Mouse (Mus musculus) heart, adult 11 months (tissue): Measurements from ENCODE around the gene Zfp423.

Source experiments
- DNase-seq: peaks from one replicate; pipeline ENCODE4 v3.0.0; 2022

Gene Zfp423

GRCm38 (mm10) chr8:87944225-87944934 is 15.0 kb downstream of the Zfp423 start:
- no peak for DNase-seq

- peak; percentile 91 for DNase-seq
Observed at GRCm38 (mm10) chr8:87943651-87944091, 15.7 kb downstream of the Zfp423 start.

GRCm38 (mm10) chr8:87940646-87941045 is 18.7 kb downstream of the Zfp423 start:
- DNase-seq, result peak; percentile 97

- DNase-seq, result no peak
Observed at GRCm38 (mm10) chr8:87939308-87939936, 20.0 kb downstream of the Zfp423 start.

DNA sequence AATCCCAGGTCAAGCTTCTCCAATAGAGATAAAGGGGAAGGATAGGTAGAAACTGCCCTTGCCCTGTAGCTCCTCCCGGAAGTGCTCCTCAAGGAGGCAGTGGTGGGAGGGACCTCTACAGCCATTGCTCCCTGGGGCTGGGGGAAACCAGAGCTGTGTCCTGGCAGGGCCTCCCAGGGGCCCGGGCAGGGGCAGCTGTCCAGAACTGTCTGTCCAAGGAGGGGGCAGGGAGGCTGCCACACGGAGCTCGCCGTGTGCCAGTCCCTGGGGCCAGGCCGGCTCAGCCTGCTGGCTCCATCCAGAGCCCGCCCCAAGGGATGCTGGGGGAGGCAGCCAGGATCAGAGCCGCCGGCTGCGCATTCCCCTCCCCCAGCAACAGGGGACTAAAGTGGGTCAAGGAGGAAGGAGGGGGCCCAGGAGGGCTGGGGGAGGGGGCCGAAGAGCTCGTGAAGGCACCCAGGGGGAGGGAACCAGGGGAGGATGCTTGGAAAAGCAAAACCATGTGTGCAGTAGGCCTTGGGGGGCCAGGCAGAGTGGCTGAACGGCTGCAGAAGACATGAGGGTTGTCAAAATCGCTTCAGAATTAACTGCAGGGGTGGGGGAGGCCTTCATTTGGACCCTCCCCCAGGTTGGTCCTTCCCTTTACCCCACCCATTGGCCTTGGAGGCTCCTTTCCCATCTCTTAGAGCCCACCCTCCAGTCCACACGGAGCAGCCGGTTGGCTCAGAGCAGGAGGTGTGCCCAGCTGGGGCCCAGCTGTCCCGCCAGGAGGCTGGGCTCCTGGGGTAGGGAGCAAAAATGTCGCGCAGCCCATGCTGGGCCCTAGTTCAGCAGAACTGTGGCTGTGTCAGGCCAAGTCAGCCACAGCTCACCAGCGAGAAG is 20.8 kb downstream of the Zfp423 start:
- DNase-seq, result peak; percentile 98

DNA sequence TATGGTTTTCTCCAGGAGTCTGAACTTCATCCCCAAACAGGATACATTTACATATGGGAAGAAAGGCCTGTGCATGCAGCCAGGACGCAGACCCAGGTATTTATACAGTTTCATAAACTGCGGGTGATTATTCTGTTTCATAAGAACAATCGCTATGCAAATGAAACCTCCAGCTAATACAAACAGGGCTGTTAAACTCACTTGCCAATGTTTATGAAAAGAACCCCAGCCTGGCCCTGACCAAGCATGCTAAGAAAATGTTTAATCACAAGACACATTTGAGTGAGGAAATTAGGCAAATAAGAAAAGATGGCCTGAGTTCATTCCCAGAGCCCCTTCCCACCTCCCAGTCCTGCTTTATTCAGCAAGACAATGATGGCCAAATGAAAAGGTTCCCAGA is 22.2 kb downstream of the Zfp423 start:
- DNase-seq, result no peak

DNA sequence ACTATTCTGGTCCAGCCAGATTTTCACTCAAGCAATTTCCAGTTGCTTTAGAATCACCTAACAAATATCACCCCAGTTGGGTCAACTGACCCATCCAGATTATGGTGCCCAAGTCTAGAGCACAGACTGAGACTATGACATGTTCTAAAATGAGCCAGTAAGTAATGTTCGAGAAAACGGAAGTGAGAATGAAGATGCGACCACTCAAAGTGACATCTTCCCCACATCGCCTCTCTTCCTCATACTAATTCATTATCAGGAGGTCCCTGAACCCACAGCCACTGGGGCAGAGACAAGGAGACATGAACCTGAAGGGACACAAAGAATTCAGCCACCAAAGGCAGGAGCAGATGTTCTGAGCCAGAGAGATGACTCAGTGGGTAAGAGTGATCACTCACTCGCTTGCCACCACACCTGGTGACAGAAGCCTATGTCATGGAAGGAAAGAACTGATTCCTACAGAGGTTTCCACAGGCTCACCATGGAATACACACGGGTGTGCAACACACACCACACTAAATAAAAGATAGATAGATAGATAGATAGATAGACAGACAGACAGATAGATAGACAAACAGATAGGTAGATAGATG is 24.2 kb downstream of the Zfp423 start:
- DNase-seq, result no peak

GRCm38 (mm10) chr8:87934175-87934574 is 25.2 kb downstream of the Zfp423 start:
- no peak for DNase-seq

- no peak for DNase-seq
Observed at GRCm38 (mm10) chr8:87933752-87934151, 25.6 kb downstream of the Zfp423 start.

DNA sequence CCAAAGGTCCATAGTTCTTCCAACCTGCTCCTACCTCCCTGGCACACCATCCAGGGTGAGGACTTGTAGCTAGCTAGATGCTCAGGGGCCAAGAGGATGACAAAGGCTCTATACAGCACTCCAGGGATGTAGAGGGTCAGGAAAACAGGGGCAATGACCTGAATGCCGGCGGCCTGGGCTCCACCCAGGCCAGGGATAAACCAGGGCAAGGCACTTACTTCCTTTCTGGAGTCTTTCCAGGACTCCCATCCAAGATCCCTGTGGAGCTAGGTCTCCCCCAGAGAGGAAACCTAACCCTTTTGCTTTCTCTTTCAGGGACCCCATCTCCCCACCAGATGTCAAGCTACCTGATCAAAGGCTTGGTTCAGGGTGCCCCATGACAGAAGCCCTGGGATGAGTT is 30.5 kb downstream of the Zfp423 start:
- DNase-seq, result peak; percentile 98

DNA sequence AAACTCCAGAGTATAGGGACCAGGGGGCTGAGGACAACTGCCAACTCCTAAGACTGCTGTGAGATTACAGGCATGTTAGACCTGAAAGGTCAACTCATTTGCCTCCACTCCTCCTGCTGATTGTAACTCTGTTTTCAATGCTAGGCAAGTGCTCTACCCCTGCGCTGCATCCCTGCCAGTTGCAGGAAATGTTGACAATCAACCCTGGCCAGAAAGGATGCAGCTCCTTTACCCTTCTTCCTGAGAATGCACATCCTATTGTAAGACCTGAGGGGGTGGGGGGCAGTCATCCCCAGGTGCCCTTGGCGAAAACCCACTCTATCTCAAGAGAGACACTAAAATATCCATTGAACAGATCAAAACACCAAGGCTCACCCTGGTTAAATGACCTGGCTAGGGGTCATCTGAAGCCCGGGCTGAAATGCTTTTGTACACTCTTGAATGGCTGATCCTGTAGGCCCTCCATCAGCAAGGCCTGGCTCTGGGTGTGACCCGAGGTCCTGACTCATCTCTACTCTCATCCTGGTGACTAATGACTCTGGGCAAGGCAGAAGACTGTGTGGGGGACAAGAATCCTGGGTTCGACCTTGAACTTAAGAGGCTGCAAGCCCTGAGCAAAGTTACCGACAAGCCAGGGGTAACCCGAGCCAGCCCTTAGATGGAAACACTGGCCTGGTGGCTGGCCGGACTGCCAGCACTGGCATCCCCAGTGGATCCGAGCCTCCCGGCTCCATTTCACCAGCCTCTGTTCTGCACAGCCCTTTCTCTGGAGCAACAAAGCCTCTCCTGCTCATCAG is 32.2 kb downstream of the Zfp423 start:
- DNase-seq, result peak; percentile 93

- DNase-seq, result peak; percentile 94
Observed at GRCm38 (mm10) chr8:87926098-87926890, 33.1 kb downstream of the Zfp423 start.

- no peak for DNase-seq
Observed at GRCm38 (mm10) chr8:87922936-87923335, 36.5 kb downstream of the Zfp423 start.

- no peak for DNase-seq
Observed at GRCm38 (mm10) chr8:87922446-87922845, 36.9 kb downstream of the Zfp423 start.

DNA sequence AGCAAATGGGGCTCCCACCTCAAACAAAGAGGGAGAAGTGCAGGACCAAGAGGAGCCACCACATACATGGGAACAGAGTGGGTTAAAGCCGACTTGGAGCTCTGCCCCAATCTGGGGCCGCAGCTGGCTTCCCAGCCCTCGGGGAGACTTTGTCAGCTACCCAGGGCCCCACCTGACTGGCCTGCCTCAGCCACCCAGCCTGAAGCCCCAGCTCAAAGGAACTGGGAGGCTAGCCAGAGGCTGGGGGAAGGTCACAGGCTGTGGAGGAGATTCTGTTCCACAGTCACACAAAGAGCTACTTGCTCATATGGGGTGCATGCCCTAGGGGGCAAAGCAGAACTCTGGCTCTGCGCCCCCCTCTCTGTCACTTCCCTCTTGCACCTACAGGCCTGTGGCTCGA is 41.4 kb downstream of the Zfp423 start:
- DNase-seq, result no peak

DNA sequence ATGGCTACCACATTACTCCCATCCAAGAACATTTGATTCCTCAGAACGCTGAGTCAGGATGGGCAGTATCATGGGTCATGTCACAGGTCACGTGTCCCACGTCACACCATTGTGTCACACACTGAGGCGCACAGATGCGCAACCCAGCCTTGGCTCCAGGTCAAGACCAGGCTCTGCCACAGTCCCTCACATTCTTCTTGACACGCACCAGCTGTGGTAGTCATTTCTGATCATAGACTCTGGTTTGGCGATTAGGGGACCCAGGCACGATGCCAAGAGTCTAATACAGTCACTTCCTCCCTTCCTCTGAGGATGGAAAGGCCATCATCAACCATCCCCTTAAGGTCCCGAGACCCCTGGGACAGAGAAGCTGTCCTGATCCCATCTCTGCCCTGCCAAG is 43.6 kb downstream of the Zfp423 start:
- peak; percentile 98 for DNase-seq

GRCm38 (mm10) chr8:87914247-87914967 is 45.0 kb downstream of the Zfp423 start:
- no peak for DNase-seq

GRCm38 (mm10) chr8:87908940-87909339 is 50.5 kb downstream of the Zfp423 start:
- no peak for DNase-seq

- no peak for DNase-seq
Observed at GRCm38 (mm10) chr8:87905404-87905803, 54.0 kb downstream of the Zfp423 start.

DNA sequence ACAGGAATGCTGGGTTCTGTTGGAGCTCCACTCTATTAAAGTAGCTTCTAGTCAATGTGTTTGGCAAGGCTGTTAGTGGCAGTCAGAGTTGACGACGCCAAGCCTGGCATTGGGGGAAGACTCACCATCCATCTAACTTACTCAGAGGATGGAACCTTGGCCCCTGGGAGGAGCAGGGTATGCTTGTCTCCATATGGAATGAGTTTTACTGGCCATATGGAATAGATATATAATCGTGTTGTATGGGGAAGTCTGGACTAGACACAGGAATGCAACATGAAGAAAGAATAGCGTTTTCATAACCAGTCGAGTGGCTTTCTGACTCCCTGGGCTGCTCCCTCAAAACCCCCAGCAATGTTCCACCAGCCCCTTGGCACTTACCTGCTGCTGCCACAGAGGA is 55.3 kb downstream of the Zfp423 start:
- no peak for DNase-seq
